Mouse (Mus musculus) intestine, embryonic 16.5 days (tissue): ENCODE measurements around the gene Slc44a3. TPM values are rescaled to one million over a fixed set of nuclear protein-coding genes. Genes with fewer than 3 reads are reported as not detected.

Source experiments
- ATAC-seq: fragments of 200-750 bp; cut with Nextera tagmentation; 2 replicates; pipeline ENCODE4 v1.8.0; 2017; ENCODE audit warnings: moderate TSS enrichment, moderate library complexity
- H3K27ac ChIP-seq: fragments of 300-500 bp; sonication (generic); 2 replicates; pipeline ENCODE4 v1.5.1; 2014; ENCODE audit warnings: mild to moderate bottlenecking, low read length
- H3K27me3 ChIP-seq: fragments of 300-500 bp; sonication (generic); replicated peaks from 2 replicates; pipeline ENCODE4 v1.6.1; 2014; ENCODE audit warnings: low read length, control low read depth, mixed read lengths; ENCODE audit not compliant: control insufficient read depth, insufficient read depth
- H3K36me3 ChIP-seq: fragments of 300-500 bp; sonication (generic); 2 replicates; pipeline ENCODE4 v1.6.1; 2014; ENCODE audit warnings: low read length, control low read depth; ENCODE audit not compliant: control insufficient read depth, insufficient read depth
- H3K4me1 ChIP-seq: fragments of 300-500 bp; sonication (generic); 2 replicates; pipeline ENCODE4 v1.6.1; 2014; ENCODE audit warnings: low read length, control low read depth, mixed read lengths; ENCODE audit not compliant: control insufficient read depth, insufficient read depth
- H3K4me2 ChIP-seq: fragments of 300-500 bp; sonication (generic); 2 replicates; pipeline ENCODE4 v1.6.1; 2014; ENCODE audit warnings: low read depth, low read length, control low read depth
- H3K4me3 ChIP-seq: fragments of 300-500 bp; sonication (generic); 2 replicates; pipeline ENCODE4 v1.5.1; 2014; ENCODE audit warnings: mild to moderate bottlenecking, low read length
- H3K9ac ChIP-seq: fragments of 300-500 bp; sonication (generic); 2 replicates; pipeline ENCODE4 v1.6.1; 2014; ENCODE audit warnings: low read depth, low read length
- H3K9me3 ChIP-seq: fragments of 300-500 bp; sonication (generic); 2 replicates; pipeline ENCODE4 v1.6.1; 2016; ENCODE audit warnings: low read length, control low read depth; ENCODE audit not compliant: control insufficient read depth
- WGBS: fragments of 180-500 bp; shearing (Covaris S2); extraction: QIAGEN DNeasy Blood & Tissue Kit; methylation state at CpG from one replicate; pipeline ENCODE4 v1.1.7; 2014; 5-methylcytosine and 5-hydroxymethylcytosine counted together
- polyA plus RNA-seq: library from polyadenylated mRNA; unstranded; fragments of >200 nt; fragmentation: Nextera tagmentation; extraction: Ambion mirVana; gene quantifications from 2 replicates; pipeline ENCODE4 v1.2.1, GENCODE M21; 2015

Gene Slc44a3
- polyA plus RNA-seq, 1 experiment from 2014 or later, result 54.9 TPM

GRCm38 (mm10) chr3:121417379-121418250, 114.6 kb downstream of the Slc44a3 start:
- ATAC-seq, result no peak

GRCm38 (mm10) chr3:121416171-121417154, 115.7 kb downstream of the Slc44a3 start:
- H3K27ac ChIP-seq, result no peak overlapping the region
- WGBS, result 65% methylated on average over 5 of the region's 5 CpGs
- no peak for ATAC-seq
- no peak overlapping the region for H3K4me3 ChIP-seq
- no peaks in the 10 kb centered on the region; the same call in 1 of the 2 replicates for H3K4me1 ChIP-seq
- no peaks in the 10 kb centered on the region for H3K27me3 ChIP-seq
- no peaks in the 10 kb centered on the region for H3K9me3 ChIP-seq
- H3K36me3 ChIP-seq, result no peaks in the 10 kb centered on the region
- H3K4me2 ChIP-seq, result no peak overlapping the region
- H3K9ac ChIP-seq, result no peak overlapping the region

More at GRCm38 (mm10) chr3:121417379-121418250, 114.6 kb downstream of the Slc44a3 start:
- no peak overlapping the region for H3K9ac ChIP-seq
- H3K27ac ChIP-seq, result no peak overlapping the region
- 63% methylated on average over 14 of the region's 14 CpGs for WGBS
- H3K27me3 ChIP-seq, result no peaks in the 10 kb centered on the region
- no peak overlapping the region for H3K4me3 ChIP-seq
- no peak overlapping the region for H3K4me2 ChIP-seq
- no peaks in the 10 kb centered on the region for H3K9me3 ChIP-seq
- no peaks in the 10 kb centered on the region; the same call in 1 of the 2 replicates for H3K4me1 ChIP-seq
- H3K36me3 ChIP-seq, result no peaks in the 10 kb centered on the region

- Histone ChIP-seq H3K27ac (no peak overlapping the region), H3K4me3 (no peak overlapping the region), H3K9ac (no peak overlapping the region), H3K9me3 (no peaks in the 10 kb centered on the region), H3K36me3 (no peaks in the 10 kb centered on the region), H3K4me2 (no peak overlapping the region), H3K4me1 (peaks cover 10% of the 10 kb centered on the region; the same call in 1 of the 2 replicates), H3K27me3 (no peaks in the 10 kb centered on the region)
- 33% methylated on average over 6 of the region's 6 CpGs for WGBS
- ATAC-seq, result peak; percentile 92
These were observed 120.8 kb downstream of the Slc44a3 start for GRCm38 (mm10) chr3:121411450-121411849.

Other genes with a start within 250 kb of the Slc44a3 start
- gene Tmem56, start 249.3 kb downstream of the Slc44a3 start, polyA plus RNA-seq, result 1.3 TPM in 2 replicates
- gene Alg14, start 240.6 kb downstream of the Slc44a3 start, polyA plus RNA-seq, result 39.5 and 41.3 TPM in 2 replicates
- 334 and 375 TPM in 2 replicates for gene Cnn3, start 105.9 kb downstream of the Slc44a3 start, polyA plus RNA-seq
- gene 4930432M17Rik, start 138.4 kb upstream of the Slc44a3 start, polyA plus RNA-seq, result not detected in 2 replicates
- gene F3, start 191.1 kb upstream of the Slc44a3 start, polyA plus RNA-seq, result 24.7 and 28.6 TPM in 2 replicates